Comparison of ENCODE assay signal across 8 mouse cellular contexts in genomic region chr1:128614653-128615458, GRCm38 (mm10). TPM values are rescaled to one million over a fixed set of nuclear protein-coding genes. Genes with fewer than 3 reads are reported as not detected.
DNase-seq lines count a peak whose midpoint lies in the region; ATAC-seq and TF ChIP-seq lines count a peak whose summit lies in the region.

No protein-coding gene starts in this region.

- peak; percentile 67 for ATAC-seq in megakaryocyte progenitor cell, adult 5-6 weeks (replicated peaks; ENCODE audit: poor library complexity)
- no peak for ATAC-seq in forebrain, embryonic 12.5 days (ENCODE audit: low FRiP score)

- no peak for TF ChIP-seq RAD21 in MEL (IDR thresholded peaks at IDR 0.05; ENCODE audit: low read depth, low read length)

- peak; percentile 78 to 95 for TF ChIP-seq EP300 in MEL (IDR thresholded peaks at IDR 0.05; ENCODE audit: low read depth in 1 of 2, low read length in 2 of 2)

- H3K79me2 ChIP-seq in MEL (ENCODE audit: control insufficient read depth, insufficient read depth, low read length, poor library complexity): no peaks in the 10 kb centered on the region

- peaks cover 0 to 21% of the 10 kb centered on the region in 2 experiments; a peak in 2 of 4 replicates for H3K36me3 ChIP-seq in MEL (ENCODE audit: control insufficient read depth in 1 of 2, insufficient read depth in 2 of 2, low read length in 2 of 2)
- H3K36me3 ChIP-seq in kidney, adult 2 months (ENCODE audit: control insufficient read depth, insufficient read depth, low read length): no peaks in the 10 kb centered on the region
- no peaks in the 10 kb centered on the region for H3K36me3 ChIP-seq in forebrain, embryonic 12.5 days (replicated peaks)

- 39% methylated on average over 7 of the region's 7 CpGs for WGBS in kidney, adult 2 months
- 88% methylated on average over 7 of the region's 7 CpGs for WGBS in forebrain, embryonic 12.5 days

- no peaks in the 10 kb centered on the region for H3K9me3 ChIP-seq in MEL (replicated peaks; ENCODE audit: insufficient read depth, low read length)
- H3K9me3 ChIP-seq in forebrain, embryonic 12.5 days: no peaks in the 10 kb centered on the region

- H3K27ac ChIP-seq in MEL (ENCODE audit: control insufficient read depth, low read depth, low read length): peak overlapping the region; percentile 87
- H3K27ac ChIP-seq in kidney, adult 2 months (ENCODE audit: insufficient read depth, low read depth, low read length): 0 out of 2 replicates have a peak overlapping the region, but pooled peaks have one; percentile 12
- H3K27ac ChIP-seq in forebrain, embryonic 12.5 days: no peak overlapping the region

- H3K9ac ChIP-seq in MEL (ENCODE audit: control insufficient read depth, low read depth, low read length, poor library complexity, severe bottlenecking): peak overlapping the region; percentile 36
- no peak overlapping the region for H3K9ac ChIP-seq in forebrain, embryonic 12.5 days

- no peak overlapping the region for H3K4me3 ChIP-seq in MEL (ENCODE audit: control insufficient read depth in 1 of 2, insufficient read depth in 1 of 2, low read depth in 2 of 2, low read length in 2 of 2)
- H3K4me3 ChIP-seq in kidney, adult 2 months (ENCODE audit: insufficient read depth, low read depth, low read length): no peak overlapping the region
- no peak overlapping the region for H3K4me3 ChIP-seq in forebrain, embryonic 12.5 days (replicated peaks)

- no peak for TF ChIP-seq CTCF in MEL (IDR thresholded peaks at IDR 0.05 in 2 of 3, conservative IDR thresholded peaks at IDR 0.05 in 1 of 3; ENCODE audit: control insufficient read depth in 1 of 3, insufficient read depth in 1 of 3, low read depth in 2 of 3, low read length in 3 of 3, poor library complexity in 1 of 3, severe bottlenecking in 1 of 3)
- TF ChIP-seq CTCF in kidney, adult 2 months (conservative IDR thresholded peaks at IDR 0.05; ENCODE audit: insufficient read depth, insufficient read length, low read depth, low read length): no peak

- peak; percentile 49 for DNase-seq in adrenal gland, adult 2 months
- no peak for DNase-seq in adrenal gland, postnatal 4 days (ENCODE audit: low spot score in 2 of 2)
- peak; percentile 94 for DNase-seq in MEL (ENCODE audit: low read depth, low spot score)
- DNase-seq in kidney, adult 2 months: peak; percentile 71
- no peak for DNase-seq in urinary bladder, postnatal 14 days (ENCODE audit: low spot score)
- DNase-seq in layer of hippocampus, postnatal 36 days: no peak

- H3K27me3 ChIP-seq in MEL (ENCODE audit: control insufficient read depth in 1 of 2, insufficient read depth in 2 of 2, low read length in 2 of 2): no peaks in the 10 kb centered on the region
- no peaks in the 10 kb centered on the region for H3K27me3 ChIP-seq in kidney, adult 2 months (replicated peaks; ENCODE audit: control insufficient read depth, insufficient read depth, low read length)
- H3K27me3 ChIP-seq in forebrain, embryonic 12.5 days: no peaks in the 10 kb centered on the region

- H3K4me1 ChIP-seq in MEL (ENCODE audit: control insufficient read depth in 1 of 2, insufficient read depth in 2 of 2, low read length in 2 of 2): peaks cover 19 to 33% of the 10 kb centered on the region in 2 experiments
- peaks cover 6% of the 10 kb centered on the region for H3K4me1 ChIP-seq in kidney, adult 2 months (ENCODE audit: control insufficient read depth, insufficient read depth, low read length)
- H3K4me1 ChIP-seq in forebrain, embryonic 12.5 days: no peaks in the 10 kb centered on the region

- H3K4me2 ChIP-seq in forebrain, embryonic 12.5 days: no peak overlapping the region

- no peak for TF ChIP-seq POLR2A in MEL (IDR thresholded peaks at IDR 0.05; ENCODE audit: control insufficient read depth in 1 of 2, insufficient read depth in 1 of 2, low read depth in 1 of 2, low read length in 2 of 2, poor library complexity in 1 of 2)
- TF ChIP-seq POLR2A in kidney, adult 2 months (IDR thresholded peaks at IDR 0.05; ENCODE audit: low read depth, low read length): no peak

TF ChIP-seq in MEL, 35 proteins besides CTCF, POLR2A, EP300 and RAD21:
- TF ChIP-seq USF2 (IDR thresholded peaks at IDR 0.05; ENCODE audit: borderline replicate concordance in 1 of 2, insufficient read depth in 1 of 2, low read depth in 1 of 2, low read length in 2 of 2): no peak
- TF ChIP-seq TCF12 (IDR thresholded peaks at IDR 0.05; ENCODE audit: low read depth, low read length): peak; percentile 70
- TF ChIP-seq BHLHE40 (IDR thresholded peaks at IDR 0.05; ENCODE audit: borderline replicate concordance, low read depth, low read length): no peak
- TF ChIP-seq POLR2AphosphoS2 (IDR thresholded peaks at IDR 0.05; ENCODE audit: low read length): no peak
- no peak for TF ChIP-seq NRF1 (IDR thresholded peaks at IDR 0.05; ENCODE audit: insufficient read depth, low read depth, low read length, poor library complexity, severe bottlenecking)
- TF ChIP-seq MYB (IDR thresholded peaks at IDR 0.05; ENCODE audit: low read depth, low read length): peak; percentile 81
- 0 out of 2 replicates have a peak, but pooled peaks have one; percentile 58 for TF ChIP-seq GABPA (IDR thresholded peaks at IDR 0.05; ENCODE audit: low read depth, low read length)
- peak; percentile 19; the same call in 1 of the 2 replicates for TF ChIP-seq ZNF384 (IDR thresholded peaks at IDR 0.05; ENCODE audit: low read depth, low read length)
- no peak for TF ChIP-seq SMC3 (IDR thresholded peaks at IDR 0.05; ENCODE audit: low read depth, low read length)
- TF ChIP-seq ETS1 (IDR thresholded peaks at IDR 0.05; ENCODE audit: low read depth, low read length): peak; percentile 93
- TF ChIP-seq MEF2A (IDR thresholded peaks at IDR 0.05; ENCODE audit: extremely low read depth, insufficient replicate concordance, low read depth, low read length, poor library complexity, severe bottlenecking): no peak
- no peak for TF ChIP-seq HCFC1 (IDR thresholded peaks at IDR 0.05; ENCODE audit: low read depth, low read length)
- TF ChIP-seq POLR2AphosphoS5 (IDR thresholded peaks at IDR 0.05; ENCODE audit: borderline replicate concordance, low read depth, low read length): no peak
- TF ChIP-seq CHD2 (IDR thresholded peaks at IDR 0.05; ENCODE audit: low read length): no peak
- TF ChIP-seq NELFE (IDR thresholded peaks at IDR 0.05; ENCODE audit: low read depth, low read length): no peak
- TF ChIP-seq MAFK (IDR thresholded peaks at IDR 0.05; ENCODE audit: borderline replicate concordance, low read depth, low read length): no peak
- 0 out of 2 replicates have a peak, but pooled peaks have one; percentile 3 for TF ChIP-seq MXI1 (IDR thresholded peaks at IDR 0.05; ENCODE audit: low read depth, low read length)
- no peak; the same call in 1 of the 2 replicates for TF ChIP-seq MAZ (IDR thresholded peaks at IDR 0.05; ENCODE audit: low read depth, low read length)
- TF ChIP-seq ELF1 (IDR thresholded peaks at IDR 0.05; ENCODE audit: low read depth, low read length): peak; percentile 56; the same call in 1 of the 2 replicates
- TF ChIP-seq TBP (IDR thresholded peaks at IDR 0.05; ENCODE audit: low read depth, low read length): no peak
- TF ChIP-seq TAL1 (IDR thresholded peaks at IDR 0.05; ENCODE audit: low read length): peak; percentile 14; the same call in 1 of the 2 replicates
- TF ChIP-seq KAT2A (conservative IDR thresholded peaks at IDR 0.05; ENCODE audit: low read depth, low read length): no peak
- no peak for TF ChIP-seq USF1 (IDR thresholded peaks at IDR 0.05; ENCODE audit: low read depth, low read length)
- peak; percentile 16; the same call in 1 of the 2 replicates for TF ChIP-seq RCOR1 (IDR thresholded peaks at IDR 0.05; ENCODE audit: low read depth, low read length)
- peak; percentile 96 for TF ChIP-seq E2F4 (IDR thresholded peaks at IDR 0.05; ENCODE audit: borderline replicate concordance, low read depth, low read length)
- no peak for TF ChIP-seq UBTF (IDR thresholded peaks at IDR 0.05; ENCODE audit: borderline replicate concordance, insufficient read depth, low read depth, low read length)
- no peak for TF ChIP-seq MYC (IDR thresholded peaks at IDR 0.05; ENCODE audit: low read depth, low read length)
- peak; percentile 6; the same call in 1 of the 2 replicates for TF ChIP-seq GATA1 (IDR thresholded peaks at IDR 0.05; ENCODE audit: low read depth, low read length)
- TF ChIP-seq JUND (IDR thresholded peaks at IDR 0.05; ENCODE audit: low read depth, low read length): no peak
- TF ChIP-seq ZMIZ1 (IDR thresholded peaks at IDR 0.05; ENCODE audit: low read depth, low read length): no peak
- TF ChIP-seq SIN3A (IDR thresholded peaks at IDR 0.05; ENCODE audit: low read length): no peak; the same call in none of the 2 replicates
- TF ChIP-seq CHD1 (IDR thresholded peaks at IDR 0.05; ENCODE audit: low read depth, low read length): no peak
- TF ChIP-seq ZKSCAN1 (IDR thresholded peaks at IDR 0.05; ENCODE audit: low read depth, low read length): no peak
- TF ChIP-seq ZC3H11A (IDR thresholded peaks at IDR 0.05; ENCODE audit: low read depth, low read length): no peak
- TF ChIP-seq MAX (IDR thresholded peaks at IDR 0.05; ENCODE audit: low read length): 0 out of 2 replicates have a peak, but pooled peaks have one; percentile 49
TF ChIP-seq in MEL: peak in this region for 12.

RNA-seq across cellular contexts. Expression of gene Cxcr4, which starts 22.8 kb away (rescaled TPM):
- 10 to 100 TPM; 18.4 to 36.7 TPM for total RNA-seq in adrenal gland, adult 2 months (2021)
- 41.9 and 88.3 TPM in 2 replicates for polyA plus RNA-seq in adrenal gland, adult 2 months (2012; rRNA removed)
- 10 to 100 TPM; 35.9 to 37.7 TPM for total RNA-seq in adrenal gland, postnatal 4 days (2021)
- total RNA-seq in MEL (2012; rRNA removed): 4.2 and 6.0 TPM in 2 replicates
- polyA plus RNA-seq in MEL (2012; ENCODE audit: insufficient read depth in 1 of 2, insufficient read length in 2 of 2, low read depth in 1 of 2, low replicate concordance in 2 of 2, missing spikeins in 1 of 2): 10 to 100 TPM in 1 of 2 experiments, not detected in 1; 11.2 TPM
- polyA plus RNA-seq in kidney, adult 2 months (2012; rRNA removed): 12.8 and 22.4 TPM in 2 replicates
- 268 and 279 TPM in 2 replicates for total RNA-seq in megakaryocyte progenitor cell, adult 5-6 weeks (2015)
- total RNA-seq in megakaryocyte progenitor cell, adult 5-6 weeks (2017): 187 and 192 TPM in 2 replicates
- polyA plus RNA-seq in forebrain, embryonic 12.5 days (2016; fragmentation: Nextera tagmentation; extraction: Ambion mirVana): 9.5 and 10.1 TPM in 2 replicates
- total RNA-seq in layer of hippocampus, postnatal 36 days (2021): 1 to 10 TPM; 5.9 to 6.1 TPM

Comparison
In these comparisons a context has a peak if more than half of its experiments do, and no peak if none do; other contexts are left out.
1. DNase-seq: peak in adrenal gland, adult 2 months (single experiment), MEL (single experiment) and kidney, adult 2 months (single experiment); none in adrenal gland, postnatal 4 days (0 of 2), urinary bladder, postnatal 14 days (single experiment) and layer of hippocampus, postnatal 36 days (0 of 2).
2. RNA of gene Cxcr4, which starts 22.8 kb away (total RNA-seq): 187 to 279 TPM in megakaryocyte progenitor cell, adult 5-6 weeks; 35.9 to 37.7 TPM in adrenal gland, postnatal 4 days, 18.4 to 36.7 TPM in adrenal gland, adult 2 months, 5.9 to 6.1 TPM in layer of hippocampus, postnatal 36 days and 4.2 to 6.0 TPM in MEL; every median in the first group is over 4 times any median in the second.